Mouse (Mus musculus) kidney, adult 2 months (tissue): ENCODE results near the gene Tmem176a.

ENCODE experiments used
- CTCF ChIP-seq: fragments of 200-500 bp; conservative IDR thresholded peaks from 2 replicates; pipeline ENCODE4 v1.5.1; 2011; ENCODE audit warnings: low read depth, mild to moderate bottlenecking, control low read depth, low read length, moderate library complexity, mixed read lengths; ENCODE audit not compliant: insufficient read depth, insufficient read length
- POLR2A ChIP-seq: fragments of 200-500 bp; IDR thresholded peaks from one replicate; pipeline ENCODE4 v1.6.1; 2011; ENCODE audit warnings: low read depth, low read length, control low read depth

DNA sequence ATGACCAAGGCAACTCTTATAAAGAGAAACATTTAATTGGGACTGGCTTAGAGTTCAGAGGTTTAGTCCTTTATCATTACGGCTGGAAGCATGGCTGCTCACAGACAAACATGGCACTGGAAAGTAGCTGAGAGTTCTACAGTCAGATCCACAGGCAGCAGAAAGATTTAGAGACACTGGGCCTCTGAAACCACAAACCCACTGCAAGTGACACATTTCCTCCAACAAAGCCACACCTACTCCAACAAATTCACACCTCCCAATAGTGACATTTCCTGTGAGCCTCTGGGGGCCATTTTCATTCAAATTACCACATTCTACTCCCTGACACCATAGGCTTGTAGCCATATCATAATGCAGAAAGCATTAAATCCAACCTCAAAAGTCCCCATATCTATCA, 38.8 kb upstream of the Tmem176a start:
- no peak for TF ChIP-seq CTCF
- no peak for TF ChIP-seq POLR2A
